Mouse (Mus musculus) liver, embryonic 12.5 days (tissue): Measurements from ENCODE around the gene Med21. TPM values are rescaled to one million over a fixed set of nuclear protein-coding genes. Genes with fewer than 3 reads are reported as not detected.

ENCODE experiments used
- ATAC-seq: fragments of 200-750 bp; cut with Nextera tagmentation; 2 replicates; pipeline ENCODE4 v1.8.0; 2017; ENCODE audit warnings: moderate number of reproducible peaks, mild to moderate bottlenecking, moderate library complexity
- H3K27ac ChIP-seq: fragments of 300-500 bp; sonication (generic); 2 replicates; pipeline ENCODE4 v1.5.1; 2016; ENCODE audit warnings: mild to moderate bottlenecking
- H3K27me3 ChIP-seq: fragments of 300-500 bp; sonication (generic); replicated peaks from 2 replicates; pipeline ENCODE4 v1.6.1; 2016; ENCODE audit warnings: mild to moderate bottlenecking, moderate library complexity
- H3K36me3 ChIP-seq: fragments of 300-500 bp; sonication (generic); 2 replicates; pipeline ENCODE4 v1.6.1; 2016; ENCODE audit warnings: mild to moderate bottlenecking, moderate library complexity
- H3K4me1 ChIP-seq: fragments of 300-500 bp; sonication (generic); 2 replicates; pipeline ENCODE4 v1.6.1; 2016
- H3K4me2 ChIP-seq: fragments of 300-500 bp; sonication (generic); 2 replicates; pipeline ENCODE4 v1.6.1; 2016; ENCODE audit warnings: mild to moderate bottlenecking, moderate library complexity
- H3K4me3 ChIP-seq: fragments of 300-500 bp; sonication (generic); 2 replicates; pipeline ENCODE4 v1.5.1; 2016; ENCODE audit warnings: mild to moderate bottlenecking, moderate library complexity
- H3K9ac ChIP-seq: fragments of 300-500 bp; sonication (generic); 2 replicates; pipeline ENCODE4 v1.6.1; 2016; ENCODE audit warnings: mild to moderate bottlenecking, moderate library complexity
- H3K9me3 ChIP-seq: fragments of 300-500 bp; sonication (generic); replicated peaks from 2 replicates; pipeline ENCODE4 v1.6.1; 2016; ENCODE audit warnings: mild to moderate bottlenecking, moderate library complexity
- WGBS: fragments of 180-500 bp; shearing (Covaris S2); methylation state at CpG from one replicate; pipeline ENCODE4 v1.1.7; 2016; ENCODE audit not compliant: insufficient replicate concordance; 5-methylcytosine and 5-hydroxymethylcytosine counted together
- polyA plus RNA-seq: library from polyadenylated mRNA; unstranded; fragments of >200 nt; fragmentation: Nextera tagmentation; extraction: Ambion mirVana; gene quantifications from 2 replicates; pipeline ENCODE4 v1.2.1, GENCODE M21; 2016

Med21 gene
- polyA plus RNA-seq, 1 experiment from 2014 or later: 77.8 TPM

DNA sequence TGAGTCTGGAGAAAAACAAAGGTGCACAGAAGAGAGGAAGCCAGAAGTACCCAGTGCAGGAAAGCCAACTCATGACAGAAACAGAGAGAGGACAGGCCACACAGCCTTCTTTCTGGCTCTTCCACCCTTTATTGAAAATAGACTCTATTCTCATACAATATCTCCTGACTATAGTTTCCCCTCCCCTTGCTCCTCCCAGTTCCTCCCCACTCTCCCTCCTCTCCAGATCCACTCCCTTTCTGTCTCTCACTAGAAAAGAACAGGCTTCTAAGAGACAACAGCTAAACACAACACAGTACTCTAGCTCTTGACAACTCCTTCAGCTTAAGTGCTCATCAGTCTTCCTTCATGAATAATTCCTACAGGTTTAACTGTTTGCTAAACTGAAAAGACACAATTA, 26.3 kb downstream of the Med21 start:
- ATAC-seq: no peak
- H3K9ac ChIP-seq: no peak overlapping the region
- no peaks in the 10 kb centered on the region for H3K27me3 ChIP-seq
- H3K36me3 ChIP-seq: no peaks in the 10 kb centered on the region
- peaks cover 7% of the 10 kb centered on the region; the same call in 1 of the 2 replicates for H3K9me3 ChIP-seq
- H3K4me2 ChIP-seq: no peak overlapping the region
- no peaks in the 10 kb centered on the region for H3K4me1 ChIP-seq
- no peak overlapping the region for H3K27ac ChIP-seq
- H3K4me3 ChIP-seq: no peak overlapping the region

DNA sequence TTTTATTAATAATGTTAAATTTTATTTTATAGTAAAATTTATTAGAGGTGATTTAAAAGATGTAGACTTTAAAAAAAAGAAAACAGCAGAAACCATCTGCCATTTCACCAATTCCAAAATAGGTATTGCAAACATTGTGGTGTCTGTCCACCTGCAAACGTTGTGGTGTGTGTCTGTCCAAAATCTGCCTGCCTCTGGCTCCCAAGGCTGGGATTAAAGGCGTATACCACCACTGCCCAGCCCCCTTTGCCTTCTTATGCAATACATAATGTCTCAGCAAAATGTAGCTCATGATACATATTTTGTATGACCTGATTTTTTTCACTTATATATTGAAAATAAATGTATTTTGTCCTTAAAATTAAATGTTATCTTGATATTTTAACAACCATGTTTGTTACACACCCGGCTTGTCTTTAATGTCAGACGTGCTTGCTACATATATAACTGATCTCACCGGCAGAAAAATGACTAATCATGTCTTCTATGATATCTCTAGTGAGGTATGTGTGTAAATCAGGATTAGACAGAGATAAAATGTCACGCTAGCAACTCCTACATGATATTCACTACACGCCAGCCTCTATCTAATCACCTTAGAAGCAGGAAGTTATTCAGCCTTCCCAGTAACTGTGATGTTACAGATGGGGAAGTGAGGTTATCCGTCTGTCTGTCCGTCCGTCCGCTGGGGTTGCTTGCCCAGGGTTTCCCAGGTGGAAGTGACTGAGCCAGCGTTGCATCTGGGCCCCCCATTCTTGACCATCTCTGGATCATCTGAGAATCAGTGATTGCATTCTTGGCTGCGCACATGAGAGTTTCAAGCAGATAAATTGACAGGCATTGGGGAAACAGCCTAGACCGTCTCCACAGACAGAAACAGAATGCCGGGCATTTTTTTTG, 28.9 kb downstream of the Med21 start:
- Histone ChIP-seq H3K4me3 (no peak overlapping the region), H3K4me2 (no peak overlapping the region), H3K27me3 (no peaks in the 10 kb centered on the region), H3K4me1 (no peaks in the 10 kb centered on the region), H3K9me3 (peaks cover 7% of the 10 kb centered on the region; the same call in 1 of the 2 replicates), H3K36me3 (no peaks in the 10 kb centered on the region), H3K9ac (no peak overlapping the region), H3K27ac (no peak overlapping the region)
- WGBS: 44% methylated on average over 15 of the region's 15 CpGs
- no peak for ATAC-seq

DNA sequence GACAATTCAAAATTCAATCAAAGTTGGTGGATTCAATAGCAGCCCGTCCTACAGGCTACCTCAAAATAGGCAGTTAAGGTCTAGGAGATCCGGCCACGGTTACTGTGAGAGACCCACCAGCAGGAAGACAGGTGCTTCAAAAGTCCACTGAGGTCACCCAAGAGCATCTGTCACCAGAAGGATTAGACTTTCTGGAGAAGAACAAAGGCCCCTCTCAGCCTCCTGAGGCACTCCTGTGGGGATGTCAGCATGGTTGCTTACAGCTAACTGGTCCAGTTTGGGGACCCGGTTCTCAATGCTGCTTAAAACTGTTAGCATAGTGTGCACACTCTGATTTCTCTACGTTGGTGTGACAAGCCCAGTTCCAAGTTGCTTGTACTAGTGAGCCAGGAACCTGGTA, 29.8 kb downstream of the Med21 start:
- WGBS: 62% methylated on average over 5 of the region's 5 CpGs
- Histone ChIP-seq H3K9me3 (peaks cover 7% of the 10 kb centered on the region; the same call in 1 of the 2 replicates), H3K4me1 (no peaks in the 10 kb centered on the region), H3K4me3 (no peak overlapping the region), H3K4me2 (no peak overlapping the region), H3K27me3 (no peaks in the 10 kb centered on the region), H3K27ac (no peak overlapping the region), H3K9ac (no peak overlapping the region), H3K36me3 (no peaks in the 10 kb centered on the region)
- no peak for ATAC-seq

DNA sequence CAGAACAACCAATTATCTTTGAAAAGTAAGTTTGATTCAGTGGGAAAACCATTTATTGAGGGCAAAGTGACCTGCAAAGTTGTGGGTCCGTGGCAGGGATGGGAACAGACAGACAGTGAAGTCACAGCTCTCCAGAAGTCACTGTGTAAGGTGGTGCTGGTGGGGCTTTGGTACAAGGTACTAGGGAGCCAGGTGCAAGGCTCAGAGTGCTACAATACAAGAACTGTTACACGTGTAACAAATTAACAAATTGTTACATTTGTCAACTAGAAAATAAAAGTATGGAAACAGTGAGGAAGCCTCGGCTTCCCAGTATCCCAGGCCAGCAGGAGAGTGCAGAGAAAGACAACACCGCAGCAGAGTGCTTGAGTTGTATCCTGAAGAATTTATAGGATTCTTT, 31.3 kb downstream of the Med21 start:
- ATAC-seq: no peak
- H3K27me3 ChIP-seq: no peaks in the 10 kb centered on the region
- no peaks in the 10 kb centered on the region for H3K4me1 ChIP-seq
- no peak overlapping the region for H3K4me2 ChIP-seq
- H3K4me3 ChIP-seq: no peak overlapping the region
- no peaks in the 10 kb centered on the region for H3K36me3 ChIP-seq
- H3K9ac ChIP-seq: no peak overlapping the region
- peaks cover 7% of the 10 kb centered on the region; the same call in 1 of the 2 replicates for H3K9me3 ChIP-seq
- WGBS: 73% methylated on average over 4 of the region's 4 CpGs
- no peak overlapping the region for H3K27ac ChIP-seq

DNA sequence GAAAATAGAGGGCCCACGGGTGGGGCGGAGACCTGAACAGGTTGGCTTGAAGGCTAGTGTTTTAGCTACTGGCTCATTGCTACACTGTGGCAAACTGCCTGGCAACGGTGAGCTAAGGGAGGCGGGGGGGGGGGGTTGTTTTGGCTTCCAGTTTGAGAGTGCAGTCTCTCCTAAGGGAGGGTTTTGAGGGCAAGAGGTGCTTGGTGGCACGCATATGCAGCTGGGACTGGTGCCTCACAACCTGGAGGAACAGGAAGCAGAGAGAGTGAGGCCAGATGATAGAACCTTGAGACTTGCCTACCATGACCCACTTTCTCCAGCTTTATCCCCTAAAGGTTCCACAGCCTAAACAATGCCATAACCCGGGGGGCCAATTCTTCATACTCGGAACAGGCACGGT, 32.1 kb downstream of the Med21 start:
- Histone ChIP-seq H3K4me1 (no peaks in the 10 kb centered on the region), H3K9ac (no peak overlapping the region), H3K36me3 (no peaks in the 10 kb centered on the region), H3K27me3 (no peaks in the 10 kb centered on the region), H3K4me2 (no peak overlapping the region), H3K27ac (no peak overlapping the region), H3K9me3 (peaks cover 7% of the 10 kb centered on the region; the same call in 1 of the 2 replicates), H3K4me3 (no peak overlapping the region)
- WGBS: 61% methylated on average over 8 of the region's 8 CpGs
- no peak for ATAC-seq

DNA sequence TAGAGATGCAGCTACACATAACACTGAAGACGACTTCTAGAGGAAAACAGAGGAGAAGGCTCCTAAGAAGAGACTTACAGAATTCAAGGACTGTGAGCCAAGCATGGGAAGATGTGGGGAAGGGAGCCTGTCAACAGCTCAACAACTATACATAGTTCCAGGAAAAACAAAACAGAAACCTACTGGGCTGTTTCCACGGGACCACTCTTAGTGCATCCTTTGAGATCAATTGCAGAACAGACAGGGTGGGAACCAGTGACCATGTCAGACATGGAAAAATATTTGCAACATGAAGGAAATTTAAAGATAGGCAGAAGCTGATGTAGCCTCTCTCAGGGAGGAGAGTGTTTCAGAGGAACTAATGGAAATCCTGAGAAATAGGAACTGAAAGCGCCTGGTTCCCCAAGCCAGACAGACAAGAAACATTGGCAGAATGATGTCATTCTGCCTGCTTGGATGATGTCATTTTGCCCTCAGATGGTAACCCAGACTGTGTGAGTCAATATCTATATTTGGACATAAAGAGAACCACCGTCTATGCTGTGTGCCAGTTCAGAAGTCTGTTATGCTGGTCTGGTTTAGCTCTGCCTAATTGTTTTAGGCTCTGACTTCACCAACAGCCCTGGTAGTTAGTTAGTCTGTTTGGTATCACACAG, 32.7 kb downstream of the Med21 start:
- no peaks in the 10 kb centered on the region for H3K27me3 ChIP-seq
- no peak for ATAC-seq
- WGBS: 36% methylated on average over 4 of the region's 4 CpGs
- no peak overlapping the region for H3K27ac ChIP-seq
- H3K36me3 ChIP-seq: no peaks in the 10 kb centered on the region
- no peak overlapping the region for H3K4me3 ChIP-seq
- H3K9me3 ChIP-seq: peaks cover 7% of the 10 kb centered on the region; the same call in 1 of the 2 replicates
- no peak overlapping the region for H3K4me2 ChIP-seq
- H3K4me1 ChIP-seq: no peaks in the 10 kb centered on the region
- H3K9ac ChIP-seq: no peak overlapping the region

DNA sequence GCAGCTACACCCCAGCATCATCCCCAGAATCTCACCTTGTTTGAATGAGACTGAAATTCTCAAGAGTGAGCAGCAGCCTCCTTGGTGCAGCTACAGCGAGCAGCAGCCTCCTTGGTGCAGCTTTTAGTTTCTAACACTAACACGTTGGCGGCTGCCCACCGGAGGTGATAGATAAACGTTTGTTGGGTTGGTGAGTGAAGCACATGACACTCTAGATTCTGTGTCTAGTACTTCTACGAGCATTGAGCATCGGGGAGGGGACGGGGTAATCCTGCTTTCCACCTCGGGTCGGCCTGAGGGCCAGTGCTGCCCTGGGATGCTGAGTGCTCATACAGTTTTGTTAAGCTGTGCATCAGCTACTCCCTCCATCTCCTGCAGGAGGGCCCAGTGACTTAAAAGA, 34.6 kb downstream of the Med21 start:
- no peaks in the 10 kb centered on the region for H3K4me1 ChIP-seq

DNA sequence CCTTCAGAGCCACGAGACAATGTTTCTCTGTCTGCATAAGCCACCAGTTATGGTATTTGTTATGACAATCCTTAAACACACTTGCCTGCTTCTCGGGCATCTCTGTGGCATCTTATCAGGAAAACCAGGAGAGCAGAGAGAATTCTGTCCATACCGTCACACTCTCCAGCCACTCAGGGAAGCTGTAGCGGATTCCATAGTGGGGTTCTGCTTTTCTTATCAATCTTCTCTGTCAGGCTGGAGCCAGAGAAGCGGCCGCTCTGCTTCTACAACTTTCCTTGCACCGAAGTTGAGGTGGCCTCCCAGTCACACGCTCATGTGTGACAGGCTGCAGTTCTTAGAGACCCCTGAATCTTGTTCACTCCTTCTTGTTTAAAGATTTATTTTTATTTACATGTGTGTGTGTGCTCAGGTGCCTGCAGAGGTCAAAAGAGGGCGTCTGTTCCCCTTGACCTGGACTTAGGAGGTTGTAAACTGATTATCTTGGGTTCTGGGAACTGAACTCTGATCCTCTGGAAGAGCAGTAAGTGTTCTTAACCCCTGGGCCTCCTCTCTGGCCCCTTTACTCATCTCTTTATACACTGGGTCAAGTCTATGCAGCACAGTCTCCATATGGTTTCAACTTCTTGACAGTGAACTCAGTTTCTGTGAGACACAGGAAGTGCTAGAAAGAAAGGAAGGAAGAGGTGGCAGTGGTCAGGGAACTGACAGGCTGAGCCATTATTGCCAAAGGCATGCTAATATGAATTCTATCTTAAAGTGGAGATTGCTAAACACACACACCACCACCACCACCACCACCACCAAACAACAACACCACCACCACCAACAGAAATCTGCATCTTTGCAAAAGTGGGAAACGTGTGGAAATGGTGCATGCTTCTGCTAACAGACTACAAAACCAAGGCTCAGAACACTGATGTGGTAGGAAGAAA, 36.1 kb downstream of the Med21 start:
- 0 out of 2 replicates have a peak, but pooled peaks cover 2% of the 10 kb centered on the region for H3K9me3 ChIP-seq
- 35% methylated on average over 10 of the region's 10 CpGs for WGBS
- no peaks in the 10 kb centered on the region for H3K27me3 ChIP-seq
- no peaks in the 10 kb centered on the region for H3K4me1 ChIP-seq
- H3K4me2 ChIP-seq: no peak overlapping the region
- no peak overlapping the region for H3K9ac ChIP-seq
- ATAC-seq: no peak
- H3K27ac ChIP-seq: no peak overlapping the region
- H3K36me3 ChIP-seq: no peaks in the 10 kb centered on the region
- H3K4me3 ChIP-seq: no peak overlapping the region

More for the DNA sequence above, 34.6 kb downstream of the Med21 start:
- Histone ChIP-seq H3K27me3 (no peaks in the 10 kb centered on the region), H3K27ac (no peak overlapping the region), H3K9me3 (0 out of 2 replicates have a peak, but pooled peaks cover 2% of the 10 kb centered on the region), H3K36me3 (no peaks in the 10 kb centered on the region), H3K4me2 (no peak overlapping the region), H3K9ac (no peak overlapping the region), H3K4me3 (no peak overlapping the region)
- WGBS: 70% methylated on average over 10 of the region's 10 CpGs
- ATAC-seq: no peak

DNA sequence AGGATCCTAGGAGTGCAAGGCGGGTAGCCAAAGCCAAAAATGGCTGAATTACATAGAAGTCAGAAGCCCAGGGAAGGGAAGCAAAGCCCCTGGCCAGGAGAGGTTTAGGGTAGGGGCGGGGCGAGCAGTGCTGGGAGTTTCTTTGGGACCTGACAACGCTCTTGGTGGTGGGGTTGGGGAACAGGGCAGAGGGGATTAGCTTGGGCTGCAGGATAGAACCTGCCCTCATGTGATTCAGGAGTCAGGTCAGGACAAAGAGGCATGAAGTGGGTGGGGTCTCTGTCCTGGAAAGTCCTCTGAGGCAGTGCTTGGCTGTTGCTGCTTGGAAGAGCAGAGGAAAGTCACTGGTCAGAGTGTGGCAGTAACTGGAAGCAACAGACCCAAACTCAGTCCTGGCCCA, 41.5 kb downstream of the Med21 start:
- H3K27ac ChIP-seq: no peak overlapping the region
- no peak overlapping the region for H3K4me3 ChIP-seq
- no peak for ATAC-seq
- no peak overlapping the region for H3K9ac ChIP-seq
- no peaks in the 10 kb centered on the region for H3K27me3 ChIP-seq
- H3K4me1 ChIP-seq: 0 out of 2 replicates have a peak, but pooled peaks cover 5% of the 10 kb centered on the region
- H3K9me3 ChIP-seq: peaks cover 2% of the 10 kb centered on the region; the same call in 1 of the 2 replicates
- no peak overlapping the region for H3K4me2 ChIP-seq
- H3K36me3 ChIP-seq: no peaks in the 10 kb centered on the region
- WGBS: 64% methylated on average over 4 of the region's 4 CpGs

DNA sequence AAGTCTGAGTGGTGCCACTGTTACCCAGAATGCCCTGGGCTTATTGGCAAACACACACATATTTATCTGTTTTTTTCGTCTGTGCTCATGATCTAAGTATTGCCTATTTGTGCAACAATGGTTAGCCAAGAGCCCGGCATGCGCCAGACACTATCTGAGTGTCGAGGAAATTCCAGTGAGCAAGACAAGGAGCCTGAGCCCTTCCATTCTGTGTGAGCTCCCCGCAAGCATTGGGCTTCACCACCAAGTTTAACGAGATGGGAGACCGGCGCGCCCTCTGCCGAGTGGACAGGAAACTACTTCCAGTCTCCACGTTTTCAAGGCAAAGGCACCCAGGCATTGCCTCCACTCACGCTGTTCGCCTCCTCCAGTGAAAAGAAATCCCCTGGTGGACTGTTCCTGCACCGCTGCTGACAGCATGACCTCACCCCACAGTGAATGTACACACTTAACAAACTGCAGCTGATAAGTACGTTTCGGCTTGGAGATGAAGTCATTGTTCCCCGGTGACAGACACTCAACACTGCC, 43.5 kb downstream of the Med21 start:
- WGBS: 53% methylated on average over 17 of the region's 17 CpGs
- Histone ChIP-seq H3K4me2 (no peak overlapping the region), H3K36me3 (no peaks in the 10 kb centered on the region), H3K9me3 (no peaks in the 10 kb centered on the region; the same call in 1 of the 2 replicates), H3K4me1 (0 out of 2 replicates have a peak, but pooled peaks cover 5% of the 10 kb centered on the region), H3K9ac (no peak overlapping the region), H3K27me3 (no peaks in the 10 kb centered on the region), H3K27ac (no peak overlapping the region), H3K4me3 (no peak overlapping the region)
- no peak for ATAC-seq

DNA sequence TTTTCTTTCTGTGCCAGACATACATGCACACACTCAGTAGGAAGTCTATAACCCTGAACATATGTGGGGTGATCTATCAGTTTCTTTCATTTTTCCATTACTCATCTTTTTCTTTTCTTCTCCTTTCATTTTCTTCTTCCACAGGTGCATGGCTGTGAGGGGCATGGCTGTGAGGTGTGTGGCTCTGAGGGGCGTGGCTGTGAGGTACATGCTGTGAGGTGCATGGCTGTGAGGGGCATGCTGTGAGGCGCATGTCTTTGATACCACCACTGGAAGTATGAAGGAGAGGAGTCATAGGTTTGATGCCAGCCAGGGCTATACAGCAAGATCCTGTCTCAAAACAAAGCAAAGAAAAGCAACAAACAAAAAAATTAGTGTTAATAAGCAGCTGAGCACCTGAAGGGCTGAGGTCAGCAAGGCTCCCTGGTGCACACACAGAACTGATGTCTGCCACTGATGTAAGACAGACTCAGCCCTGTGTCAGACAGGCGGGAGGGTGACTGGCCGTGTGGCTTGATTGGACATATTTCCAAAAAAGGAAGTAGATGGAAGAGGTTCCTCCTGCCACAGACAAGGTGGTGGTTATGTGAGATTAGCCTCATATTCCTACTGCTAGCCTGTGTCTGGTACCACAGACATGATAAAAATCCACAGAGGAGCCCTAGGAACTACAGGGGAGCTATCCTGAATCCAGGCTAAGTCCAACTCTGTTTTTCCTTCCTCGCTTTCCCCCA, 44.3 kb downstream of the Med21 start:
- Histone ChIP-seq H3K4me2 (no peak overlapping the region), H3K4me3 (no peak overlapping the region), H3K4me1 (0 out of 2 replicates have a peak, but pooled peaks cover 5% of the 10 kb centered on the region), H3K9ac (no peak overlapping the region), H3K9me3 (no peaks in the 10 kb centered on the region; the same call in 1 of the 2 replicates), H3K36me3 (no peaks in the 10 kb centered on the region), H3K27me3 (no peaks in the 10 kb centered on the region), H3K27ac (no peak overlapping the region)
- 40% methylated on average over 5 of the region's 5 CpGs for WGBS
- ATAC-seq: 0 out of 2 replicates have a peak, but pooled peaks have one; percentile 46
